In the genomic region with DNA sequence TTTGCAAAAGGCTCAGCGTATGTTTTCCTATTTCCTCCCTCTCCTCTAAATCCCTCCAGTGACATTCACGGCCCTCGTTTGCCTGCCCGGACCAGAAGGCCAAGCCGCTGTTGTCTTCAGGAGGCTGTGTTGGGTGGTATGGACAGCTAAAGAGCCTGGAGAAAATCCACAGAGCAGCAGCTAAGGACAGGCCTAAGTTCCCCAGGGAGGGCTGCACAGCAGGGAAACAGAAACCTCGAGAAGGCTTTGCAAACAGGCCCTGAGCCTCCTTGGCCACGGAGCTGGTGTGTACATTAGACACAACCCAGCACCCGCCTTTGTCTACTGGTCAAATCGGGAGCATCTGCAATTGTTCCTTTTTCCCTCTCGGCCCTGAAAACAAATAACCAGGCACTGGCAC, we compare ENCODE assay signal across 11 mouse cellular contexts. TPM values are rescaled to one million over a fixed set of nuclear protein-coding genes. Genes with fewer than 3 reads are reported as not detected.
DNase-seq lines count a peak whose midpoint lies in the region; ATAC-seq lines count a peak whose summit lies in the region.
"Had no signal": no experiment of that assay in that cellular context is flagged by ENCODE, and none has a peak within 500 bp of the region (broad histone marks: within the 10 kb centered on the region; RNA-seq: fewer than 3 reads in every experiment).

No protein-coding gene starts in this region.

- no peaks in the 10 kb centered on the region for H3K36me3 ChIP-seq in heart, embryonic 13.5 days
- no peaks in the 10 kb centered on the region for H3K36me3 ChIP-seq in hindbrain, embryonic 13.5 days
- no peaks in the 10 kb centered on the region for H3K36me3 ChIP-seq in midbrain, embryonic 15.5 days (replicated peaks)

- H3K27ac ChIP-seq in heart, embryonic 13.5 days (replicated peaks): no peak overlapping the region
- H3K27ac ChIP-seq in hindbrain, embryonic 13.5 days: no peak overlapping the region
- H3K27ac ChIP-seq in midbrain, embryonic 15.5 days: no peak overlapping the region
- H3K27ac ChIP-seq: kidney, postnatal 0 days had no signal

- peaks cover 60% of the 10 kb centered on the region for H3K4me1 ChIP-seq in heart, embryonic 13.5 days
- peaks cover 57% of the 10 kb centered on the region for H3K4me1 ChIP-seq in hindbrain, embryonic 13.5 days (replicated peaks)
- H3K4me1 ChIP-seq in midbrain, embryonic 15.5 days: peaks cover 41% of the 10 kb centered on the region

- intact Hi-C loops in heart, postnatal 36 days (cut with DNase I): no loop called here

- no peaks in the 10 kb centered on the region for H3K9me3 ChIP-seq in heart, embryonic 13.5 days
- no peaks in the 10 kb centered on the region for H3K9me3 ChIP-seq in hindbrain, embryonic 13.5 days
- no peaks in the 10 kb centered on the region for H3K9me3 ChIP-seq in midbrain, embryonic 15.5 days

- peak overlapping the region; percentile 81 for H3K4me2 ChIP-seq in heart, embryonic 13.5 days
- peak overlapping the region; percentile 60 for H3K4me2 ChIP-seq in hindbrain, embryonic 13.5 days
- H3K4me2 ChIP-seq in midbrain, embryonic 15.5 days: 0 out of 2 replicates have a peak overlapping the region, but pooled peaks have one; percentile 49

- H3K4me3 ChIP-seq in heart, embryonic 13.5 days: peak overlapping the region; percentile 54
- peak overlapping the region; percentile 35 for H3K4me3 ChIP-seq in hindbrain, embryonic 13.5 days
- no peak overlapping the region for H3K4me3 ChIP-seq in midbrain, embryonic 15.5 days

- peak overlapping the region; percentile 75; the same call in 1 of the 2 replicates for H3K9ac ChIP-seq in heart, embryonic 13.5 days
- H3K9ac ChIP-seq in hindbrain, embryonic 13.5 days: no peak overlapping the region
- H3K9ac ChIP-seq in midbrain, embryonic 15.5 days: no peak overlapping the region

- DNase-seq in heart, postnatal 36 days: no peak
- peak; percentile 65 for DNase-seq in ZHBTc4 (ENCODE audit: low read depth, low spot score)
- DNase-seq in spleen, postnatal 36 days (ENCODE audit: low spot score in 2 of 2): no peak
- no peak for DNase-seq in B cell, adult 2 months
- DNase-seq in T-cell, adult 2 months (ENCODE audit: low spot score): no peak
- DNase-seq: lung, postnatal 14 days had no signal

- ATAC-seq in heart, embryonic 13.5 days (ENCODE audit: extremely low read depth, insufficient number of reproducible peaks, low FRiP score, low TSS enrichment): no peak
- ATAC-seq in hindbrain, embryonic 13.5 days (ENCODE audit: low FRiP score): no peak
- ATAC-seq in midbrain, embryonic 15.5 days (replicated peaks): no peak

- 20% methylated on average over 10 of the region's 10 CpGs for WGBS in heart, embryonic 13.5 days
- WGBS in hindbrain, embryonic 13.5 days: 3% methylated on average over 10 of the region's 10 CpGs
- 5% methylated on average over 10 of the region's 10 CpGs for WGBS in midbrain, embryonic 15.5 days

- H3K27me3 ChIP-seq in heart, embryonic 13.5 days (replicated peaks): peaks cover 100% of the 10 kb centered on the region
- H3K27me3 ChIP-seq in hindbrain, embryonic 13.5 days: peaks cover 99% of the 10 kb centered on the region
- peaks cover 98% of the 10 kb centered on the region for H3K27me3 ChIP-seq in midbrain, embryonic 15.5 days (replicated peaks)

RNA-seq across cellular contexts. Expression of a gene that starts 4.8 kb away (rescaled TPM):
- polyA plus RNA-seq in heart, embryonic 13.5 days (2015; fragmentation: Nextera tagmentation; extraction: Ambion mirVana): 0.42 and 1.1 TPM in 2 replicates
- 1 to 10 TPM in 1 of 2 experiments, under 1 TPM in 1; 0.51 to 2.2 TPM for total RNA-seq in heart, postnatal 36 days (2021)
- 0.99 and 1.7 TPM in 2 replicates for polyA plus RNA-seq in hindbrain, embryonic 13.5 days (2015; fragmentation: Nextera tagmentation; extraction: Ambion mirVana)
- polyA plus RNA-seq in midbrain, embryonic 15.5 days (2015; fragmentation: Nextera tagmentation; extraction: Ambion mirVana): 0.80 and 0.98 TPM in 2 replicates

RNA-seq across cellular contexts. Expression of a gene that starts 36.5 kb away (rescaled TPM):
- polyA plus RNA-seq in heart, embryonic 13.5 days (2015; fragmentation: Nextera tagmentation; extraction: Ambion mirVana): 4.4 and 6.1 TPM in 2 replicates
- 1 to 10 TPM; 1.2 TPM for total RNA-seq in heart, postnatal 36 days (2021)
- 11.2 and 11.9 TPM in 2 replicates for polyA plus RNA-seq in hindbrain, embryonic 13.5 days (2015; fragmentation: Nextera tagmentation; extraction: Ambion mirVana)
- 13.1 and 13.7 TPM in 2 replicates for polyA plus RNA-seq in midbrain, embryonic 15.5 days (2015; fragmentation: Nextera tagmentation; extraction: Ambion mirVana)
- total RNA-seq: CH12.LX had no signal

RNA-seq across cellular contexts. Expression of a gene that starts 40.6 kb away (rescaled TPM):
- 1.4 and 1.8 TPM in 2 replicates for polyA plus RNA-seq in heart, embryonic 13.5 days (2015; fragmentation: Nextera tagmentation; extraction: Ambion mirVana)
- 1 to 10 TPM in 1 of 2 experiments, under 1 TPM in 1; 0.60 to 1.6 TPM for total RNA-seq in heart, postnatal 36 days (2021)
- polyA plus RNA-seq in hindbrain, embryonic 13.5 days (2015; fragmentation: Nextera tagmentation; extraction: Ambion mirVana): 19.3 and 21.0 TPM in 2 replicates
- polyA plus RNA-seq in midbrain, embryonic 15.5 days (2015; fragmentation: Nextera tagmentation; extraction: Ambion mirVana): 22.8 and 23.3 TPM in 2 replicates

RNA-seq across cellular contexts. Expression of a gene that starts 44.1 kb away (rescaled TPM):
- polyA plus RNA-seq in heart, embryonic 13.5 days (2015; fragmentation: Nextera tagmentation; extraction: Ambion mirVana): 8.8 TPM in 2 replicates
- total RNA-seq in heart, postnatal 36 days (2021): 1 to 10 TPM; 3.7 to 3.8 TPM
- 169 and 176 TPM in 2 replicates for polyA plus RNA-seq in hindbrain, embryonic 13.5 days (2015; fragmentation: Nextera tagmentation; extraction: Ambion mirVana)
- polyA plus RNA-seq in midbrain, embryonic 15.5 days (2015; fragmentation: Nextera tagmentation; extraction: Ambion mirVana): 223 and 229 TPM in 2 replicates
